Mouse (Mus musculus): Measurements from ENCODE around the gene Sema3f.

- TF ChIP-seq CTCF (IDR thresholded peaks at IDR 0.05; ENCODE audit: borderline replicate concordance, extremely low read depth, insufficient read depth, insufficient read length) (no peak), POLR2A (IDR thresholded peaks at IDR 0.05; ENCODE audit: borderline replicate concordance, extremely low read depth, insufficient read depth, insufficient read length, poor library complexity, severe bottlenecking) (no peak)
Measured at GRCm38 (mm10) chr9:107699376-107699980, 10.8 kb downstream of the Sema3f start.

Data from brain, embryonic 14.5 days (tissue).